Mouse (Mus musculus): Measurements from ENCODE around the gene Pla2g4f. TPM values are rescaled to one million over a fixed set of nuclear protein-coding genes. Genes with fewer than 3 reads are reported as not detected.

Gene Pla2g4f
- polyA plus RNA-seq, 1 experiment from 2014 or later = not detected

DNA sequence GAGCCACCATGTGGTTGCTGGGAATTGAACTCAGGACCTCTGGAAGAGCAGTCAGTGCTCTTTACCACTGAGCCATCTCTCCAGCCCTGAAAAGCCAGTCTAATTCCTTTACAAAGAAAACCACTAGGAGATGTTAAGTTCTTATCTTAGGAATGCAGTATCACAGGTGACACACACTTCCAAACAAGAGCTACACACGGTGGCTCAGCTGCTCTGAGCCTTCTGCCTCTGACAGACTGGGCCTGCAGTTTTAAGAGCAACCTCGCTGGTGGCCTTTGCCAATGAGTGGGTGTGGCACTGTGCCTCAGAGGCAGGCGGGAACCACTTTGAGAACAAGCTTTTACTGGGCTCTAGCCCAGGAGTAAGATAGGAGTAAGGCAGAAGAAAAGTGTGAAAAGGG is 9.9 kb downstream of the Pla2g4f start:
- no peaks in the 10 kb centered on the region for H3K9me3 ChIP-seq (replicated peaks)
- 9% methylated on average over 3 of the region's 3 CpGs for WGBS (ENCODE audit: insufficient replicate concordance)
- no peak overlapping the region for H3K4me3 ChIP-seq (replicated peaks)
- H3K36me3 ChIP-seq = no peaks in the 10 kb centered on the region
- DNase-seq = no peak
- no peaks in the 10 kb centered on the region for H3K27me3 ChIP-seq
- no peak overlapping the region for H3K4me2 ChIP-seq
- no peak overlapping the region for H3K9ac ChIP-seq
- ATAC-seq (ENCODE audit: low read depth) = no peak
- H3K27ac ChIP-seq = no peak overlapping the region
- no peaks in the 10 kb centered on the region for H3K4me1 ChIP-seq (replicated peaks)

- no peaks in the 10 kb centered on the region for H3K36me3 ChIP-seq
- WGBS (ENCODE audit: insufficient replicate concordance) = 75% methylated on average over 6 of the region's 6 CpGs
- DNase-seq = no peak
- H3K9me3 ChIP-seq (replicated peaks) = no peaks in the 10 kb centered on the region
- H3K4me1 ChIP-seq (replicated peaks) = no peaks in the 10 kb centered on the region
- no peak overlapping the region for H3K9ac ChIP-seq
- ATAC-seq (ENCODE audit: low read depth) = no peak
- H3K27me3 ChIP-seq = no peaks in the 10 kb centered on the region
- no peak overlapping the region for H3K27ac ChIP-seq
- no peak overlapping the region for H3K4me2 ChIP-seq
- H3K4me3 ChIP-seq (replicated peaks) = no peak overlapping the region
These were observed 12.9 kb downstream of the Pla2g4f start for GRCm38 (mm10) chr2:120301076-120301475.

DNA sequence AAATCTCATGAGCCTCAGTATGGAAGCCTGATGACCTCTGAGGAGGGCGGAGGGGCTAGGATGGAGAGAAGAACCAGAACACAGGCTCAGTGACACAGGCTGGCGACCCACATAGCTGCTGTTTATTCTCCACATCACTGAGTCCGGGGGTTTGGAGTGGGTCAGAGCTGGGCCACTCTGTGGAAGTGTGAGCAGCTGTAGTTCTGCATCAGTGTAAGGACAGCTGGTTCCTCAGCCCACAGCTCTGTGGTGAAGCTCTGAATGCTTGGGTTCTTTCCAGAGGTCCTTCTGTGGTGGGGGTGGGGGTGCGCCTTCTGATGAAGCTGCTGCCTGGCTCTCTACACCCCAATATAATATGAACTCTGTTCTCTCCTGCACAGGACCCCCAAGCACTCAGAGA is 14.1 kb downstream of the Pla2g4f start:
- ATAC-seq (ENCODE audit: low read depth) (no peak), DNase-seq (no peak)
- no peaks in the 10 kb centered on the region for H3K9me3 ChIP-seq (replicated peaks)

DNA sequence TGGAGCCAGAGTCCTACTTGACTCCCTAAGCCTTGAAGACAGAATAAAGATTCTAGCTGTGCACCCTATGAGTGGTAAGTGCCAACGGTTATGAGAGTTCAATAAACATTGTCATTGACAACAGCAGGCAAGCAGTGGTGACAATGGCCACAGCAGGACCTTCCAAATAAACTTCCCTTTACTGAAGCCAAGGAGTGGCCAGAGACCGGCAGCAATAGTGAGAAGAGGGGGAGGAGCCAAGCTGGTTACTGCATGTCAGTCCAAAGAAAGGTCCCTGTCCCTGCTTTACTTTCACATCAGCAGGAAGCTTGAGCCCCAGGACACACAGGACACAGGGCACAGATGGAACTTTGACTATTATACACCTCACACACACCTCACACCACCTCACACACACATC is 17.8 kb downstream of the Pla2g4f start:
- Histone ChIP-seq H3K4me2 (no peak overlapping the region), H3K27ac (no peak overlapping the region), H3K9me3 (replicated peaks) (no peaks in the 10 kb centered on the region), H3K4me3 (replicated peaks) (no peak overlapping the region), H3K36me3 (no peaks in the 10 kb centered on the region), H3K4me1 (replicated peaks) (no peaks in the 10 kb centered on the region), H3K27me3 (no peaks in the 10 kb centered on the region), H3K9ac (no peak overlapping the region)
- no peak for ATAC-seq (ENCODE audit: low read depth)
- DNase-seq = no peak
- 9% methylated on average over 2 of the region's 2 CpGs for WGBS (ENCODE audit: insufficient replicate concordance)

More for the DNA sequence above, 14.1 kb downstream of the Pla2g4f start:
- Histone ChIP-seq H3K27ac (no peak overlapping the region), H3K4me1 (replicated peaks) (no peaks in the 10 kb centered on the region), H3K9ac (no peak overlapping the region), H3K36me3 (no peaks in the 10 kb centered on the region), H3K4me3 (replicated peaks) (no peak overlapping the region), H3K4me2 (no peak overlapping the region), H3K27me3 (no peaks in the 10 kb centered on the region)
- WGBS (ENCODE audit: insufficient replicate concordance) = 56% methylated on average over 4 of the region's 4 CpGs

DNA sequence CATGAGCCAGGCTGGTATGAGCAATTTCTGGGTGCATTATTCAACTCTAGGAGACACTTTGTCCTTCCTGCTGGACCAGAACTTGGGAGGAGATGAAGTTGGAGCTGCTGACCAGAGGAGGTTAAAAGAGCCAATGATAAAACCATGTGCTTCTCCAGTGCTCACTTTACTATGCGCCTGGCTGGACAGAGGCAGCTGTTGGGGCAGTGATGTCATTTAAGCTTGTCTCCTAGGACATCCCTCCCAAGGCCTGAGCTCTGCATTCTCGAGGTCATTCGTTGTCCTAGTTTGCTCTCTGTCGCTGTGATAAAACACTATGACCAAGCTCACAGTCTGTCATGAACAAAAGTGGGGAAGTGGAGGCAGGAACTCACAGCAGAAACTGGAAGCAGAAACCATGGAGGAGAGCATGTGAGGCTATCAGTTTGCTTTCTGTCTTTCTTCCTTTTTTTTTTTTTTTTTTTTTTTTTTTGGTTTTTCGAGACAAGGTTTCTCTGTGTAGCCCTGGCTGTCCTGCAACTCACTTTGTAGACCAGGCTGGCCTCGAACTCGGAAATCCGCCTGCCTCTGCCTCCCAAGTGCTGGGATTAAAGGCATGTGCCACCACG is 22.4 kb downstream of the Pla2g4f start:
- DNase-seq = no peak

DNA sequence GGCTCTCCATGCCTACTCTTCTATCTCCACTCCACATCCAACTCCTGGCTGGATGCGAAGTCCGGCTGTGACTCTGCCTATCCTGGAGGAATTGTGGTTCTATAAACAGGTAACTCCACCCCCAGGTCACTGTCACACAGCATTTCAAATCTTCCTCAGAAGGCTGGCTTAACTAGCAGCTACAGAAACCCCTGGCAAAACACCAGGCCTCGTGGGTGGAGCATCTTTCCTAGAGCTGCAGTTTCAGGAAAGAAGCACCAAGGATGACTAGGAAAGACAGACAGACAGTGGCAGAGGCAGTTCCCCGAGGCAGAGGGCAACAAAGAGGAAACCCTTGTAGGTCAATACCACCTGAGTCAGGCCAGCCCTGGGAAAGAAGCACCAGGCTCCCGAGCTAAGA is 25.0 kb downstream of the Pla2g4f start, which contains the start of gene Pla2g4d:
Pla2g4d (minus strand) TSS at position 203 of the 400 bp plus-strand sequence.
- H3K9me3 ChIP-seq (replicated peaks) = no peaks in the 10 kb centered on the region
- H3K36me3 ChIP-seq = no peaks in the 10 kb centered on the region
- H3K4me3 ChIP-seq (replicated peaks) = no peak within 1 kb of the TSS
- no peak within 1 kb of the TSS for H3K4me2 ChIP-seq
- no peak within 1 kb of the TSS for H3K9ac ChIP-seq
- H3K27me3 ChIP-seq = no peaks in the 10 kb centered on the region
- H3K27ac ChIP-seq = no peak within 1 kb of the TSS
- ATAC-seq (ENCODE audit: low read depth) (no peak), DNase-seq (no peak)
- 57% methylated on average over 5 of the region's 5 CpGs for WGBS (ENCODE audit: insufficient replicate concordance)
- no peaks in the 10 kb centered on the region for H3K4me1 ChIP-seq (replicated peaks)

More for the DNA sequence above, 22.4 kb downstream of the Pla2g4f start:
- Histone ChIP-seq H3K4me1 (replicated peaks) (no peaks in the 10 kb centered on the region), H3K27ac (no peak overlapping the region), H3K4me3 (replicated peaks) (no peak overlapping the region), H3K4me2 (no peak overlapping the region), H3K9me3 (replicated peaks) (no peaks in the 10 kb centered on the region), H3K36me3 (no peaks in the 10 kb centered on the region), H3K27me3 (no peaks in the 10 kb centered on the region), H3K9ac (no peak overlapping the region)
- ATAC-seq (ENCODE audit: low read depth) = no peak
- 58% methylated on average over 8 of the region's 9 CpGs for WGBS (ENCODE audit: insufficient replicate concordance)

DNA sequence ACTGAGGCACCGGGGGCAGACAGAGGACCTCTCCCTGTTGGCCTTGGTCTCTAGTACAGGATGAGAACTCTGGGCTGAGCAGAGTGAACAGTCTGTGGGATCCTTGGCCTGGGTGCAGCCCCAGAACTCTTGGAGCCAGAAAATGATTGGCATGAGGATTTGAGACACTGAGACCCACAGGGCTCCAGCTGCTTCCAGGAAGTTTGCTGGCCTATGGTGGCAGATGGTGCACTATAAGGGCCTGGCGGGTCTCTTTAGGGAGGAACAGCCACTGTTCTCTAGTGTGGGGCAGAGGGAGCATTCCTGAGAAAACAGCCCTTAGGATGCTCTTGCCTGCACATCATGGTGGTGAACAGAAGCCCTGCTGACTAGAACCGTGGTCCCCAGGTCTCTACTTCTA is 25.6 kb downstream of the Pla2g4f start:
- ATAC-seq (ENCODE audit: low read depth) = no peak
- Histone ChIP-seq H3K4me1 (replicated peaks) (no peaks in the 10 kb centered on the region), H3K9me3 (replicated peaks) (no peaks in the 10 kb centered on the region), H3K27ac (no peak overlapping the region), H3K4me2 (no peak overlapping the region), H3K4me3 (replicated peaks) (no peak overlapping the region), H3K9ac (no peak overlapping the region), H3K36me3 (no peaks in the 10 kb centered on the region), H3K27me3 (no peaks in the 10 kb centered on the region)
- WGBS (ENCODE audit: insufficient replicate concordance) = 61% methylated on average over 3 of the region's 3 CpGs
- no peak for DNase-seq

GRCm38 (mm10) chr2:120285639-120286038 is 28.3 kb downstream of the Pla2g4f start:
- no peak for ATAC-seq (ENCODE audit: low read depth)
- WGBS (ENCODE audit: insufficient replicate concordance) = 46% methylated on average over 4 of the region's 4 CpGs
- H3K27ac ChIP-seq = no peak overlapping the region

GRCm38 (mm10) chr2:120284705-120285104 is 29.3 kb downstream of the Pla2g4f start:
- no peak overlapping the region for H3K4me2 ChIP-seq
- H3K36me3 ChIP-seq = no peaks in the 10 kb centered on the region
- no peaks in the 10 kb centered on the region for H3K9me3 ChIP-seq (replicated peaks)
- no peaks in the 10 kb centered on the region for H3K27me3 ChIP-seq
- no peaks in the 10 kb centered on the region for H3K4me1 ChIP-seq (replicated peaks)
- H3K4me3 ChIP-seq (replicated peaks) = no peak overlapping the region
- no peak for ATAC-seq (ENCODE audit: low read depth)
- H3K9ac ChIP-seq = no peak overlapping the region
- DNase-seq = no peak
- H3K27ac ChIP-seq = no peak overlapping the region

More at GRCm38 (mm10) chr2:120285639-120286038, 28.3 kb downstream of the Pla2g4f start:
- Histone ChIP-seq H3K4me3 (replicated peaks) (no peak overlapping the region), H3K4me2 (no peak overlapping the region), H3K9ac (no peak overlapping the region), H3K4me1 (replicated peaks) (no peaks in the 10 kb centered on the region), H3K27me3 (no peaks in the 10 kb centered on the region), H3K36me3 (no peaks in the 10 kb centered on the region), H3K9me3 (replicated peaks) (no peaks in the 10 kb centered on the region)
- no peak for DNase-seq

DNA sequence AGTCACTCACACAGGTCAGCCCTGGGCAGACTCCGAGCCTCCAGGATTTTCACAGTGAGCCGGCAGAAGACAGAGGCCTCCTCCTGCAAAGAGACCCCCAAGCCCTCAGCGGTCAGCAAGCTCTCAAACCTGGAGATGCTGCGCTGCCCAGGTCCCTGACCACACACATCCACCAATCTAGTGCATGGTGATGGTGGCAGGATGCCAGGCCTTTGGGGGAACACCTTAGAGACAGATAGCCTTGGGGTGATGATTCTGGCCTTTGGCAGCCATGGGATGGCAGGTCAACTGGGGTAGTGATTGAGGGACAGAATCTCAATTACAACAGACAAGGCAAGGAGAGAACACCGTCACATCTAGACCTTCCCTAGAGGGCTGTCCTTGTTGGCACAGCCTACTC is 29.9 kb downstream of the Pla2g4f start:
- 65% methylated on average over 5 of the region's 5 CpGs for WGBS (ENCODE audit: insufficient replicate concordance)
- H3K4me1 ChIP-seq (replicated peaks) = no peaks in the 10 kb centered on the region
- no peak for DNase-seq

GRCm38 (mm10) chr2:120283550-120283949 is 30.4 kb downstream of the Pla2g4f start:
- Histone ChIP-seq H3K27ac (no peak overlapping the region), H3K4me3 (replicated peaks) (no peak overlapping the region), H3K36me3 (no peaks in the 10 kb centered on the region), H3K9me3 (replicated peaks) (no peaks in the 10 kb centered on the region), H3K4me2 (no peak overlapping the region), H3K9ac (no peak overlapping the region), H3K27me3 (no peaks in the 10 kb centered on the region), H3K4me1 (replicated peaks) (no peaks in the 10 kb centered on the region)
- 40% methylated on average over 6 of the region's 6 CpGs for WGBS (ENCODE audit: insufficient replicate concordance)
- no peak for ATAC-seq (ENCODE audit: low read depth)
- no peak for DNase-seq

More for the DNA sequence above, 29.9 kb downstream of the Pla2g4f start:
- no peak overlapping the region for H3K27ac ChIP-seq
- no peaks in the 10 kb centered on the region for H3K9me3 ChIP-seq (replicated peaks)
- H3K4me2 ChIP-seq = no peak overlapping the region
- no peak overlapping the region for H3K9ac ChIP-seq
- no peak overlapping the region for H3K4me3 ChIP-seq (replicated peaks)
- no peaks in the 10 kb centered on the region for H3K36me3 ChIP-seq
- H3K27me3 ChIP-seq = no peaks in the 10 kb centered on the region
- ATAC-seq (ENCODE audit: low read depth) = no peak

DNA sequence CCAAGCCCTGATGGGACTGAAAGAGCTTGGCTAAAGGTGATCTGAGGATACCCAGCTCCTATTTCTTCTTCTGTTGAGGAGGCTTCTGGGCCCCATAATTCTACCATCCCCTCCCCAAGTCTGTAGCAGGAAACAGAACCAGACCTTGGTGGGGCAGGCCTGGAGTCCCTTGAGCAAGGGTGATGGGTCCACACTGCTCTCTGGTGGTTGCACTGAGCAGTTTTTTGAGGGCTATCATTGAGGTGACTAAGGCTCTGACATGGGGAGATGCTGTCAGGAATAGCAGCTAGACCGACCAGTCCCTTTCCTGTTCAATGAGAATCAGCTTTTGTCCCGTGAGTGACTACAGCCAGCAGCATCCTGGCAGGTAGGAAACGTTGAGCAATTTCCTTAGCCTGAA is 32.7 kb downstream of the Pla2g4f start:
- Histone ChIP-seq H3K27me3 (no peaks in the 10 kb centered on the region), H3K4me3 (replicated peaks) (no peak overlapping the region), H3K4me2 (no peak overlapping the region), H3K9me3 (replicated peaks) (no peaks in the 10 kb centered on the region), H3K27ac (no peak overlapping the region), H3K4me1 (replicated peaks) (no peaks in the 10 kb centered on the region), H3K36me3 (no peaks in the 10 kb centered on the region), H3K9ac (no peak overlapping the region)
- ATAC-seq (ENCODE audit: low read depth) (no peak), DNase-seq (no peak)
- WGBS (ENCODE audit: insufficient replicate concordance) = 32% methylated on average over 3 of the region's 3 CpGs
